Mouse (Mus musculus): Measurements from ENCODE around the gene Sf3b1. TPM values are rescaled to one million over a fixed set of nuclear protein-coding genes. Genes with fewer than 3 reads are reported as not detected.
"Not testable (repeated sequence)": the region's sequence is repeated elsewhere in the genome, so short reads cannot be mapped to it uniquely, and the experiment has no call there.

Gene Sf3b1
- polyA plus RNA-seq (2014; fragmentation: Nextera tagmentation; extraction: Ambion mirVana), result 366 and 384 TPM in 2 replicates

DNA sequence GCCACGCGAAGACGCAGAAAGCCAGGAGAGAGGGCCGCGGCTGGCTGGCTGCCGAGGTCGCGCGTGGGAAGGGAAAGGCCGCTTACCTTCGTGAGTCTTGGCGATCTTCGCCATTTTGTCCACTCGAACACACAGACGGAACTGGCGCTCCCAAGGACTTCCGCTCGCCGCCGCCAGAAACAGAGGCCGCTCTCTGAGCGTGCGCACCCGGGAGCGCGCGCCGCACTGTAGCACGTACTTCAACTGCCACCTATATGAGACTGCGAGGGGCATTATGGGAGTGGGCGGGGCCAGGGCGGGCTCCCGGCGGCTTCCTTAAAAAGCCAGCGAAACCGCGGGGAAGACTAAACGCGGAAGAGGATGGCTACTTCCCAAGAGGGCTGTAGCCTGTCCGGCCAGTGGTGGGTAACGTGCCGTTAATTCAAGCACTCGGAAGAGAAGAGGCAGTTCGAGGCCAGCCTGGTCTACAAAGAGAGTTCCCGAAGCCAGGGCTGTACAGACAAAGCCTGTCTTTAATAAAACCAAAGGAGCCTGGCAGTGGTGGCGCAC lies at the start of gene Sf3b1:
Sf3b1 (minus strand) TSS at position 229 of the 549 bp plus-strand sequence.
- peak within 1 kb of the TSS; percentile 77 for H3K27ac ChIP-seq (ENCODE audit: low read depth, low read length)
- 0 out of 2 replicates have a peak, but pooled peaks cover 3% of the 10 kb centered on the region for H3K36me3 ChIP-seq (ENCODE audit: control insufficient read depth, insufficient read depth, low read length)
- peak within 1 kb of the TSS; percentile 97 for H3K4me3 ChIP-seq (ENCODE audit: low read depth, low read length)
- H3K9ac ChIP-seq (ENCODE audit: low read depth, low read length), result peak within 1 kb of the TSS; percentile 98
- no peaks in the 10 kb centered on the region for H3K4me1 ChIP-seq (replicated peaks; ENCODE audit: control insufficient read depth, insufficient read depth, low read length)
- DNase-seq (ENCODE audit: low spot score), result peak; percentile 99
- WGBS, result 2% methylated on average over 42 of the region's 46 CpGs
- no peaks in the 10 kb centered on the region for H3K9me3 ChIP-seq (ENCODE audit: control insufficient read depth, low read length)
- H3K27me3 ChIP-seq (ENCODE audit: control insufficient read depth, insufficient read depth, low read length), result no peaks in the 10 kb centered on the region
- peak; percentile 99 for ATAC-seq (ENCODE audit: low FRiP score)
- peak within 1 kb of the TSS; percentile 82 for H3K4me2 ChIP-seq (replicated peaks; ENCODE audit: low read depth, low read length)

DNA sequence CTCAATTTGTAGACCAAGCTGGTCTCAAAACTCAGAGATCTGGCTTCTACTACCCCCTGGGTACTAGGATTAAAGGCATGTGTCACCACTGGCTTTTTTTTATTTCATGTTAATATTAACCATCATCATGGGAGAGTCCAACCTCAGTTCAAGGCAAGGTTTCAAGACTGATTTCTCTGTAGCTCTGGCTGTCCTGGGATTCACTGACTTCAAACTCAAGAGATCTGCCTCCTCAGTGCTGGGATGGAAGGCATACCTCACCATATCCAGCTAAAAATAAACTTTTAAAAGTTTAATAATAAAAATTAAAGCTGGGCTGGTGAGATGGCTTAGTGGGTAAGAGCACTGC lies 49.1 kb upstream of the Sf3b1 start:
- ATAC-seq (ENCODE audit: low FRiP score) (no peak), DNase-seq (ENCODE audit: low spot score) (no peak)
- H3K4me2 ChIP-seq (replicated peaks; ENCODE audit: low read depth, low read length), result no peak overlapping the region
- H3K4me3 ChIP-seq (ENCODE audit: low read depth, low read length), result no peak overlapping the region
- no peak overlapping the region for H3K27ac ChIP-seq (ENCODE audit: low read depth, low read length)
- no peaks in the 10 kb centered on the region for H3K27me3 ChIP-seq (ENCODE audit: control insufficient read depth, insufficient read depth, low read length)
- H3K4me1 ChIP-seq (replicated peaks; ENCODE audit: control insufficient read depth, insufficient read depth, low read length), result no peaks in the 10 kb centered on the region
- H3K9me3 ChIP-seq (ENCODE audit: control insufficient read depth, low read length), result no peaks in the 10 kb centered on the region
- peaks cover 6% of the 10 kb centered on the region; the same call in 1 of the 2 replicates for H3K36me3 ChIP-seq (ENCODE audit: control insufficient read depth, insufficient read depth, low read length)
- no peak overlapping the region for H3K9ac ChIP-seq (ENCODE audit: low read depth, low read length)

DNA sequence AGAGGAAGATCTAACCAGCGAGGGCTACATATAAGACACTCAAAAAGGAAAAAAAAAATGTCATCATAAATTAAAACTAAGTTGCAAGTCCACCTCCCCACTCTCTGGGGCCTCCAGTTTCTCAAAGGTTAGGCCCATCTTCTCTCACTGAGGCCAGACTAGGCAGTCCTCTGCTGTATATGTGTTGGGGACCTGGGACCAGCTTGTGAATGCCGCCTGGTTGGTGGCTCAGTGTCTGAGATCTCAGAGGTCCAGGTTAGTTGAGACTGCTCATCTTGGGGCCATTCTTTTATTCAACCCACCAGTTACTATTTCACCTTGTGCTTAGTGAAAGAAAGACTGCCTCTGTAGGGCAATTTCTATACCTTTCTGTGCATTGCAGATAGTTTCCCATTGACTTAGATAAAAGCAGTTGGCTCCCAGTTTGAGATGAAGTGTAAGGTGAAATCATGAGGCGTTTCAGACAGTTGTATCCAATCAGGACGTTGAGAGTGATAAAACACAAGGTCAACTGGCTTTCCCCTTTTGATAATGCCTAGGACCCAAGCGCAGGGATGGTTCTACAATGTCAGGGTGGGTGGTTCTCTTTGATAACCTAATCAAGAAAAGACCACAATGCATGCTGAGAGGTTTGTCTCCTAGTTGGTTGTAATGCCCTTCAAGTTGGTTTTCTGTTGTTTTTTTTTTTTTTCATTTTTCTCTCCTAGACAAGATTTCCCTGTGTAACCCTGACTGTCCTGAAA lies 48.5 kb upstream of the Sf3b1 start:
- Histone ChIP-seq H3K4me3 (ENCODE audit: low read depth, low read length) (no peak overlapping the region), H3K9me3 (ENCODE audit: control insufficient read depth, low read length) (no peaks in the 10 kb centered on the region), H3K4me2 (replicated peaks; ENCODE audit: low read depth, low read length) (no peak overlapping the region), H3K4me1 (replicated peaks; ENCODE audit: control insufficient read depth, insufficient read depth, low read length) (no peaks in the 10 kb centered on the region), H3K27ac (ENCODE audit: low read depth, low read length) (no peak overlapping the region), H3K9ac (ENCODE audit: low read depth, low read length) (no peak overlapping the region), H3K27me3 (ENCODE audit: control insufficient read depth, insufficient read depth, low read length) (no peaks in the 10 kb centered on the region), H3K36me3 (ENCODE audit: control insufficient read depth, insufficient read depth, low read length) (peaks cover 6% of the 10 kb centered on the region; the same call in 1 of the 2 replicates)
- DNase-seq (ENCODE audit: low spot score), result no peak
- WGBS, result 79% methylated on average over 5 of the region's 5 CpGs
- ATAC-seq (ENCODE audit: low FRiP score), result no peak

DNA sequence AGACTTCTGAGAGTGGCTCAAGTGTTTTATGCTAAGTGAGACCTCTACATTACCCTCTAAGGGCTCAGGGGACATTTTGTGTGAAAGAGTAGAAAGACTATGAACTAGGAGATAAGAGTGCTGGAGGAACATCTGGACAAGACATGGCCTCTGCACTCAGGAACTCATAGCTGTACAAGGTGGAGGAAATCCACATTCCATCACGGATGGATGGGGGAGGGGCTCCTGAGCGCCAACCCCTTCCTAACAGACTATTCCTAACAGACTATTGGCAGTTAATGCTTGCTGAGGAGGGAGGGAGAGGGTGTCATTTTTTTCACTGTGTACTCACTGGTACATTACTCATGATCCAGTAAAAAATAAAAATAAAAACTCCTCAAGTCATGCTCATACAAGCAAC lies 47.5 kb upstream of the Sf3b1 start:
- H3K4me1 ChIP-seq (replicated peaks; ENCODE audit: control insufficient read depth, insufficient read depth, low read length), result no peaks in the 10 kb centered on the region
- H3K9me3 ChIP-seq (ENCODE audit: control insufficient read depth, low read length), result no peaks in the 10 kb centered on the region
- no peak overlapping the region for H3K27ac ChIP-seq (ENCODE audit: low read depth, low read length)
- H3K27me3 ChIP-seq (ENCODE audit: control insufficient read depth, insufficient read depth, low read length), result no peaks in the 10 kb centered on the region
- no peak overlapping the region for H3K4me3 ChIP-seq (ENCODE audit: low read depth, low read length)
- ATAC-seq (ENCODE audit: low FRiP score) (no peak), DNase-seq (ENCODE audit: low spot score) (no peak)
- no peak overlapping the region for H3K4me2 ChIP-seq (replicated peaks; ENCODE audit: low read depth, low read length)
- no peak overlapping the region for H3K9ac ChIP-seq (ENCODE audit: low read depth, low read length)
- 70% methylated on average over 2 of the region's 2 CpGs for WGBS
- peaks cover 6% of the 10 kb centered on the region; the same call in 1 of the 2 replicates for H3K36me3 ChIP-seq (ENCODE audit: control insufficient read depth, insufficient read depth, low read length)

DNA sequence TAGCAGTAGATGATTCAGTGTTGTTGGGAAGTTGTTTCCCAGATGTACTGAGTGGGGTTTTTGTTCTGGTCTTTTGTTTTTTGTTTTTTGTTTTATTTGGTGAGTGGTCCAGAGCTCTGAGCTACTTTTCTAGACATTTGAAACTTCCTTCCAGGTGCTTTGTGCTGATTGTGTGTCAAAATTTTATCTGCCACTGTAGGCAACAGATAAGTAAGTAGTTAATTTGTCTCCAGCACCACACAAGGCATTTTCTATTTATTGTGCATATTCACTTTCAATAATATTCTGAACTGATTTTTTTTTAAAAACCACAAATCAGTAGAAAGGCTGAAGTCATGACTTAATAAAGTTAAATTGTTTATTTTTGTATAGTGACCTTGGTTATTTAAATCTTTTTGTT lies 45.0 kb upstream of the Sf3b1 start:
- ATAC-seq (ENCODE audit: low FRiP score); H3K27me3 ChIP-seq (ENCODE audit: control insufficient read depth, insufficient read depth, low read length); H3K4me2 ChIP-seq (replicated peaks; ENCODE audit: low read depth, low read length); DNase-seq (ENCODE audit: low spot score); H3K27ac ChIP-seq (ENCODE audit: low read depth, low read length); H3K9ac ChIP-seq (ENCODE audit: low read depth, low read length); H3K4me3 ChIP-seq (ENCODE audit: low read depth, low read length); H3K9me3 ChIP-seq (ENCODE audit: control insufficient read depth, low read length); H3K36me3 ChIP-seq (ENCODE audit: control insufficient read depth, insufficient read depth, low read length); H3K4me1 ChIP-seq (replicated peaks; ENCODE audit: control insufficient read depth, insufficient read depth, low read length): not testable (repeated sequence)

DNA sequence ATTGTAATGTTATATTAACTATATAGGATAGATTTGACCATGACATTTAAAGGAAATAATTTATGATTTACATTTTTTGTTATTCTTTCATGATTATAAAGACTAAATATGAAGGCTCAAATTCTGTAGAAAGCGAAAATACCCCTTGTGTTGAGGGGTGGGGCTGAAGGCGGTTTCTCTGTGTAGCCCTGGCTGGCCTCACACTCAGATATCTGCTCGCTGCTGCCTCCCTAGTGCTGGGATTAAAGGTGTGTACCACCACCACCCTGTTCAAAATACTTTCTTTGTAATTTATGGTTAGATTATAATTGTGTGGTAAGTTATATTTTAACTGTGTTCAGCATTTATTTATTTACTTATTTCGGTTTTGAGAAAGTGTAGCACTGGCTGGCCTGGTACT lies 34.5 kb upstream of the Sf3b1 start:
- DNase-seq (ENCODE audit: low spot score), result no peak
- Histone ChIP-seq H3K27me3 (ENCODE audit: control insufficient read depth, insufficient read depth, low read length) (no peaks in the 10 kb centered on the region), H3K4me1 (replicated peaks; ENCODE audit: control insufficient read depth, insufficient read depth, low read length) (no peaks in the 10 kb centered on the region), H3K27ac (ENCODE audit: low read depth, low read length) (no peak overlapping the region), H3K36me3 (ENCODE audit: control insufficient read depth, insufficient read depth, low read length) (no peaks in the 10 kb centered on the region), H3K4me3 (ENCODE audit: low read depth, low read length) (no peak overlapping the region), H3K9me3 (ENCODE audit: control insufficient read depth, low read length) (no peaks in the 10 kb centered on the region), H3K9ac (ENCODE audit: low read depth, low read length) (no peak overlapping the region), H3K4me2 (replicated peaks; ENCODE audit: low read depth, low read length) (no peak overlapping the region)
- 83% methylated on average over 4 of the region's 4 CpGs for WGBS
- ATAC-seq (ENCODE audit: low FRiP score), result no peak

DNA sequence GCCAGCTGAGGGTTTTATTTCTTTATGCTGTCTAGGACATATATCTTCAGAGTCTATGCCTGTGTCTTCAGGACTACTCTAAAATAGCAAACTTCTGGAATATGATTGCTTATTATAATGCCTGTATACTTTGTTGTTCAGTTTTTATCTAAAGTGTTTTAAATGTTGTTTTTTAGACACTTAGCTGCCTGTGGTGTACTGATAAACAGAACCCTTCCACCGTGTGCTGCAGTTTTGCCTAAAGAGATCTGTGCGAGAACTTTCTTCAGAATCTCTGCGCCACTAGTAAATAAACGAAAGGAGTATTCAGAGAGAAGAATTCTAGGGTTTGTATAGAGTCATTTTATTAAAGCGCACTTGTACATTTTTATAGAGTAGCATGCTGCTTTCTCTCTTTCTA lies 33.8 kb upstream of the Sf3b1 start:
- no peaks in the 10 kb centered on the region for H3K36me3 ChIP-seq (ENCODE audit: control insufficient read depth, insufficient read depth, low read length)
- 95% methylated on average over 5 of the region's 5 CpGs for WGBS

DNA sequence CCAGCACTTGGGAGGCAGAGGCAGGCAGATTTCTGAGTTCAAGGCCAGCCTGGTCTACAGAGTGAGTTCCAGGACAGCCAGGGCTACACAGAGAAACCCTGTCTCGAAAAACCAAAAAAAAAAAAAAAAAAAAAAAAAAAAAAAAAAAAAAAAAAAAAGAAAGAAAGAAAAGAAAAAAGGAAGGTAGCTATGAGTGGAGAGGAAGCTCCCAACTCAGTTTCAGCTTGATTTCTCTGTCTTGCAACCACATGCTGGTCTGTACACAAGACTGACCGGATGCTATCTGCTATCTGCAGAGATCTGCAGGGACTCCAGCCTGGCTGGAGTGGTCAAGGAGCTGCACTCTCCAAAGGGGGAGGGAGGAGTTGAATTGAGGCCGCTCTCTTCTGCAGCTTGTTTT lies 31.1 kb upstream of the Sf3b1 start:
- ATAC-seq (ENCODE audit: low FRiP score); H3K9me3 ChIP-seq (ENCODE audit: control insufficient read depth, low read length): not testable (repeated sequence)

More for the DNA sequence above, 33.8 kb upstream of the Sf3b1 start:
- ATAC-seq (ENCODE audit: low FRiP score) (no peak), DNase-seq (ENCODE audit: low spot score) (no peak)
- no peaks in the 10 kb centered on the region for H3K4me1 ChIP-seq (replicated peaks; ENCODE audit: control insufficient read depth, insufficient read depth, low read length)
- H3K9me3 ChIP-seq (ENCODE audit: control insufficient read depth, low read length), result no peaks in the 10 kb centered on the region
- H3K27me3 ChIP-seq (ENCODE audit: control insufficient read depth, insufficient read depth, low read length), result no peaks in the 10 kb centered on the region
- no peak overlapping the region for H3K4me3 ChIP-seq (ENCODE audit: low read depth, low read length)
- no peak overlapping the region for H3K9ac ChIP-seq (ENCODE audit: low read depth, low read length)
- H3K4me2 ChIP-seq (replicated peaks; ENCODE audit: low read depth, low read length), result no peak overlapping the region
- no peak overlapping the region for H3K27ac ChIP-seq (ENCODE audit: low read depth, low read length)

More for the DNA sequence above, 31.1 kb upstream of the Sf3b1 start:
- WGBS, result 75% methylated on average over 2 of the region's 3 CpGs
- H3K9ac ChIP-seq (ENCODE audit: low read depth, low read length); H3K27ac ChIP-seq (ENCODE audit: low read depth, low read length); H3K4me2 ChIP-seq (replicated peaks; ENCODE audit: low read depth, low read length); H3K4me1 ChIP-seq (replicated peaks; ENCODE audit: control insufficient read depth, insufficient read depth, low read length); H3K4me3 ChIP-seq (ENCODE audit: low read depth, low read length); H3K27me3 ChIP-seq (ENCODE audit: control insufficient read depth, insufficient read depth, low read length); DNase-seq (ENCODE audit: low spot score); H3K36me3 ChIP-seq (ENCODE audit: control insufficient read depth, insufficient read depth, low read length): not testable (repeated sequence)
